Mouse (Mus musculus) bone marrow, adult 2 months (tissue): Measurements from ENCODE around the gene Hnrnph2.

ENCODE experiments used
- CTCF ChIP-seq: fragments of 200-500 bp; IDR thresholded peaks from 2 replicates; pipeline ENCODE4 v1.5.1; 2011; ENCODE audit warnings: low read length, control low read depth; ENCODE audit not compliant: control insufficient read depth, insufficient read depth
- POLR2A ChIP-seq: fragments of 200-500 bp; IDR thresholded peaks from 2 replicates; pipeline ENCODE4 v1.6.1; 2011; ENCODE audit warnings: low read depth, mild to moderate bottlenecking, control low read depth, low read length, borderline replicate concordance; ENCODE audit not compliant: control insufficient read depth

DNA sequence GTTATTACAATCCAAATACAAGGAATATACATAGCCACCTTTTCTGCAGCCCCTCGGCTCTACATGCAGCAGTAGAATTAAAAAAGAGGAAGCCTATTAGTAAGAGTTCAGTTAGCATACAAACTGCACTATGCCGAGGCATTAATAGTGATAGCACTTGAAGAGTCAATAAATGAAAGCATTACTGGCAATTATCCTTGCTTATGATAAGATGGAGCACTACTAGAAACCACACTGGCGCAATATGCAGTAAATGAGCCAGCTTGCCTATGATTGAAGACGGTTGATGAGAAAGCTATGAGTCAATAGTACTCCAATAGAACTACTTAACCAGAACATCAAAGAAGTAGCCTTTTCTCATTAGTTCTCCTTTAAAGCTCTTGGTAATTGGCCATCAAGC, 23.1 kb upstream of the Hnrnph2 start:
- no peak for TF ChIP-seq CTCF
- TF ChIP-seq POLR2A = no peak
